Mouse (Mus musculus) liver, adult 2 months (tissue): Measurements from ENCODE around the gene Capg.

Experiments
- CTCF ChIP-seq: fragments of 200-500 bp; IDR thresholded peaks from 2 replicates; pipeline ENCODE4 v1.5.1; 2011; ENCODE audit warnings: low read depth, low read length, control low read depth
- POLR2A ChIP-seq: fragments of 200-500 bp; IDR thresholded peaks from 2 replicates; pipeline ENCODE4 v1.6.1; 2011; ENCODE audit warnings: low read length, control low read depth; ENCODE audit not compliant: insufficient read depth; ENCODE audit errors: extremely low read depth

- TF ChIP-seq CTCF (no peak), POLR2A (no peak)
Measured at GRCm38 (mm10) chr6:72600771-72601170, 56.6 kb downstream of the Capg start.
